Mouse (Mus musculus) adrenal gland, adult 2 months (tissue): ENCODE results near the gene Kctd2. TPM values are rescaled to one million over a fixed set of nuclear protein-coding genes. Genes with fewer than 3 reads are reported as not detected.
"Not testable (repeated sequence)": the region's sequence is repeated elsewhere in the genome, so short reads cannot be mapped to it uniquely, and the experiment has no call there.

Experiments used
- DNase-seq: peaks from one replicate; pipeline ENCODE4 v3.0.0; 2021
- long read RNA-seq: library from polyadenylated mRNA; stranded (forward); transcript quantifications from one replicate; pipeline ENCODE4 v2.0.0, GENCODE M21; 2021
- polyA plus RNA-seq: library from polyadenylated mRNA; depleted of rRNA; stranded (reverse); fragments of >200 nt; gene quantifications from 2 replicates; pipeline ENCODE4 v1.2.3, GENCODE M21; 2012; rRNA removed
- total RNA-seq, 2 experiments: library from RNA; stranded (reverse); gene quantifications; 2 replicates each; pipeline ENCODE4 v1.2.3; 2021

The Kctd2 gene
- 10 to 100 TPM; 52.1 to 72.0 TPM for total RNA-seq
- polyA plus RNA-seq, result 62.9 and 80.0 TPM in 2 replicates
- long read RNA-seq, transcript Kctd2-201 (6 exons, 1,764 nt), result major isoform, 67 of 75 reads
- long read RNA-seq, partial matches to known transcripts, result 2 of 75 reads
- long read RNA-seq, other reads (novel, unspliced or antisense), result 4 of 75 reads

GRCm38 (mm10) chr11:115419531-115420237, at the start of gene Kctd2, which contains the start of gene Atp5h:
Gene Kctd2 (plus strand): TSS chr11:115420128.
Gene Atp5h (minus strand): TSS chr11:115419962.
- DNase-seq, result peak; percentile 97

DNA sequence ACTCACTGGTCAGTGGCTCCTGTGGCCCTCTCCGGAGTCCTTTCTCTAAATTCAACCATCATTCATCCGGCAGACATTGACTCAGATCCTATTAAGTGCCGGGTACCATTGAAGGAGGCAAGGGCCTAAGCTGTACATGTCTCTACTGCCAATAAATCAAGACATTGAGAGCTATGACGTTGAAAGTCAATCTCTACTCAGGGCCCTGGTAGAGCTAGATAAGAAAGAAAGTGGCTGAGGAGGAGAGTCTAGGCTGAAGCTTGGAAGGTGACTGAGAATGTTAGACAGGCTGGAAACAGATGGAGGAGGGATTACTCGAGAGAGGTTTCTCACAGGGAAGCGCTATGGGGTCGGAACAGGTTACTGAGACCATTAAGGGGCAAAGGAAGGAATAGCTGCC, 49.6 kb upstream of the Kctd2 start:
- no peak for DNase-seq

DNA sequence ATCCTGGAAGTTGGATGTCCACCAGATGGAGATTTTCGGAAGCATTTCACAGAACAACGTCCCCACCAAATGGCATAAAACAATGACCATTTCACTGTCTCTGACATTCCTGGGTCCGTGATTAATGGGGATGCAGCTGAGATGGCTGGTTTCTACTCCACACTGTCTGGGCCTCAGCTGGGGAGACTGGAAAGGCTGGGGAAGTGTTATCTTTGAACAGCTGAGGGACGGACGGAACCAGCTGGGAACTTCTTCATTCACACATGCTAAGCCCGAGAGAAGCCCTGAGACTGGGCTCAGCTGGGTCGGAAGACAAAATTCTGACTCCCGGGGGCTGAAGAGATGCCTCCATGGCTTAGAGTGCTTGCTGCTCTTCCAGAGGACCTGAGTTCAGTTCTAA, 48.6 kb upstream of the Kctd2 start:
- DNase-seq, result no peak

GRCm38 (mm10) chr11:115372015-115372414, 47.9 kb upstream of the Kctd2 start:
- DNase-seq, result no peak

DNA sequence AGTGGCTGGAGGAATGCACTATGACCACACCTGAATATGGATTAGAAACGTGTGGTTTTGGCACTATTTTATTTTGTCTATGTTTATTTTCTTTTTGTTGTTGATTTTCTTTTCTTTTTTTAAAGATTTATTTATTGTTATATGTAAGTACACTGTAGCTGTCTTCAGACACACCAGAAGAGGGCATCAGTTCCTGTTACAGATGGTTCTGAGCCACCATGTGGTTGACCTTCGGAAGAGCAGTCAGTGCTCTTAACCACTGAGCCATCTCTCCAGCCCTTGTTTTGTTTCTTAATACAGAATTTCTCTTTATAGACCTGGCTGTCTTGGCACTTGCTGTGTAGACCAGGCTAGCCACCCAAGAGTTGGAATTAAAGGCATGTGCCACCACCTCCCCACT, 47.2 kb upstream of the Kctd2 start:
- no peak for DNase-seq

GRCm38 (mm10) chr11:115373805-115374694, 45.9 kb upstream of the Kctd2 start:
- DNase-seq, result peak; percentile 88

- no peak for DNase-seq
Observed at GRCm38 (mm10) chr11:115374695-115375425, 45.1 kb upstream of the Kctd2 start.

- DNase-seq, result peak; percentile 41
Observed at GRCm38 (mm10) chr11:115376722-115377121, 43.2 kb upstream of the Kctd2 start.

GRCm38 (mm10) chr11:115377254-115377653, 42.7 kb upstream of the Kctd2 start:
- no peak for DNase-seq

DNA sequence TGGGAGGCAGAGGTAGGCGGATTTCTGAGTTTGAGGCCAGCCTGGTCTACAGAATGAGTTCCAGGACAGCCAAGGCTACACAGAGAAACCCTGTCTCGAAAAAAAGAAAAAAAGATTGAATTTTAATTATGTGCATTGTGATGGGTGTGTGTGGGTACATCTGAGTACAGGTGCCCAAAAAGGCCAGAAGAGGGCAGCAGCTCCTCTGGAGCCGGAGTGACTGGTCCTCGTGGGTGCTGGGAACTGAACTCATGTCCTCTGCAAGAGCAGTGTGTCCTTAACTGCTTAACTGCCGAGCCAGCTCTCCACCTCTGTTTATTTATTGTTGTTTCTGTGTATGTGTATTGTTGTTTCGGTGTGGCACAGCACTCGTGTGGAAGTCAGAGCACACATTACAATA, 42.1 kb upstream of the Kctd2 start:
- no peak for DNase-seq

GRCm38 (mm10) chr11:115381276-115381675, 38.7 kb upstream of the Kctd2 start:
- DNase-seq, result no peak

DNA sequence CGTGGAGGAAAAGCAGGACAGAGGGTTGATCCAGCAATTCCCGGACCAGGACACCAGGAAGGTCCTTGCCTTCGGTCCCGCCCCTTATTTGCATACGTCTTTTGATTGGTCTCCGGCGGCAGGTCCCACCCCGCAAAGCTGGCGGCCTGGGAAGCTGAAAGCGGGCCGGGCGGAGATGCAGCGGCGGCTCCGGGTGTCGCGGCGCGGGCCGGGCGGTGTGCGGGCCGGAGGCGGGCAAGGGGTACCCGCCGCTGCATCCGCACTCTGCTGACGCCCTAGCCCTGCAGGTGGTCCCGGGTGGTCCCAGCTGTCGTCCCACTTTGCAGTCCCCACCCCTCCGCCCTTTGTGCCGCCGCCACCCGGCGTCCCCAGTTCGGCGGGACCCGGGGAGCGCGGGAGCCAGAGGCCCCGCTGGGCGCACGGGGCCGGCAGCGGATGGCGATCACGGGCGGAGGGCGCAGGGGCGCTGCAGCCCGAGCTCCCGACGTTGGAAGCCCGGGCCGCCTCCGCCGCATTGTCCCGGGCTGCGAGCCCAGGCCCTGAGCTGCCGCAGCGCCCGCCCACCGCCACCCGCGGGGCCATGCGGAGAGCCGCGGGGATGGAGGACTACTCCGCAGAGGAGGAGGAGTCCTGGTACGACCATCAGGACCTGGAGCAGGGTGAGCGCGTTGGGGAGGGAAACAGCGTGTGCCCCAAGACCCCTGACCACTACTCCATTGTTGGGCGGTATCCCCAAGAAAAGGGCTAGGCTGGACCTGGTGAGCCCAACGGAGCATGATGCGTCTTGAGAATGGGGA, 38.0 kb upstream of the Kctd2 start, which contains the start of gene Cdr2l:
Cdr2l (plus strand) TSS at position 174 of the 797 bp plus-strand sequence.
- peak; percentile 97 for DNase-seq

- peak; percentile 81 for DNase-seq
Observed at GRCm38 (mm10) chr11:115382891-115383290, 37.0 kb upstream of the Kctd2 start.

GRCm38 (mm10) chr11:115383701-115384474, 36.0 kb upstream of the Kctd2 start:
- DNase-seq, result peak; percentile 50

DNA sequence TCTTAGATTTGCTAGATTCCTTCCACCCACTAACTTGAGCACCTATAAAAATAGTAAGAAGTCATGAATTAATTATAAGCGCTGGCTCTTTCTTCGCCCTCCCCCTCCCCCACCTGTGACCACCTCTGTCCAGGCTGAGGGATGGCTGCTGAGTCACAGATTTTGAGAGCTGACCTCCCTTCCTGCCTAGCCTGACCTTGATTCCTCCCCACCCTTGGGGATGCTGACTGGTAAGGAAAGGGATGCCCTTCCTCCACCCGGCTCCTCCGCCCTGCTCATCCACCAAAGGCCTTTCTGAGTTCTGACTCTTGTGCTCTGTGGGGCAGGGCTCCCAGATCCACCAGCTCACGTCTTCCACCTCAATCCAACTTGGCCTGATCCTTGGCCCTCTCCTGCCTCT, 35.3 kb upstream of the Kctd2 start:
- DNase-seq, result peak; percentile 91

- not testable (repeated sequence) for DNase-seq
Observed at GRCm38 (mm10) chr11:115386859-115387258, 33.1 kb upstream of the Kctd2 start.

- DNase-seq, result no peak
Observed at GRCm38 (mm10) chr11:115391358-115391757, 28.6 kb upstream of the Kctd2 start.

DNA sequence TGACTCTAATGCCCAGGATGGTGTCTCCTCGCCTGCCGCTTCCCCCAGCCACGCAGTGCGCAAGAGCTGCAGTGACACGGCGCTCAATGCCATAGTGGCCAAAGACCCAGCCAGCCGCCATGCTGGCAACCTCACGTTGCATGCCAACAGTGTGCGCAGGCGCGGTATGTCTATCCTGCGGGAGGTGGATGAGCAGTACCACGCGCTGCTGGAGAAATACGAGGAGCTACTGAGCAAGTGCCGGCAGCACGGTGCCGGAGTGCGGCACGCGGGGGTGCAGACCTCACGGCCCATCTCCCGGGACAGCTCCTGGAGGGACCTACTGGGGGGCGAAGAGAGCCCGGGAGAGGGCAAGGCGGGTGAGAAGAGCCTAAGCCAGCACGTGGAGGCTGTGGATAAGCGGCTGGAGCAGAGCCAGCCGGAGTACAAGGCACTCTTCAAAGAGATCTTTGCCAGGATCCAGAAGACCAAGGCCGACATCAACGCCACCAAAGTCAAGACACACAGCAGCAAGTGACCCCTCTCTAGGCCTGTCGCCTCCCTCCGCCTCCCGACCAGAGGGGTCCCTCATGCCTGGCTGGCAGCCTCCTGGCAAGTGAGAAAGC, 26.1 kb upstream of the Kctd2 start:
- DNase-seq, result peak; percentile 64

DNA sequence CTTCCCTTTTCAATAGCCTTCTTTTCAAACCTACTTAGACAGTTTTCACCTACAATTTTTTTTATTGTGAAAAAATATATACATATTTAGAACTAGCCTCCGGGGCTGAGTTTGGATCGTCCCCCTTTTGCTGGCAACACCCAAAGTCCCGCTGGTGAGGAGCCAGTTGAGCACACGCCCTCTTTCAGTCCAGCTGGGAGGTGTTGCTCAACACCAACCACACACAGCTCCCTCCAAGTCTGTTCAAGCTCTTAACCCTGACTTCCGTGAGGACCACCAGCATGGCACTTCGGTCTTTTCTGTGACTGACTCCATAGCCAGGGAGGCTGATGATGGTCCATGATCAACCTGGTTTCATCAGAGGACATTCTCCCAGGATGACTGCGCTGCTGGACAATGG, 21.8 kb upstream of the Kctd2 start:
- peak; percentile 37 for DNase-seq

GRCm38 (mm10) chr11:115400126-115400525, 19.8 kb upstream of the Kctd2 start:
- peak; percentile 63 for DNase-seq
